Mouse (Mus musculus) heart, postnatal 4 days (tissue): ENCODE results near the gene Slc30a2. TPM values are rescaled to one million over a fixed set of nuclear protein-coding genes. Genes with fewer than 3 reads are reported as not detected.
"Not testable (repeated sequence)": the region's sequence is repeated elsewhere in the genome, so short reads cannot be mapped to it uniquely, and the experiment has no call there.

Experiments
- DNase-seq: peaks from one replicate; pipeline ENCODE4 v3.0.0; 2021
- total RNA-seq, 2 experiments: library from RNA; stranded (reverse); gene quantifications; 2 replicates each; pipeline ENCODE4 v1.2.3; 2021

The Slc30a2 gene
- total RNA-seq, 2 experiments from 2014 or later: 0.29 to 0.61 TPM

- DNase-seq: no peak
These were observed 16.7 kb downstream of the Slc30a2 start for GRCm38 (mm10) chr4:134359649-134360048.

GRCm38 (mm10) chr4:134361215-134361614 lies 18.2 kb downstream of the Slc30a2 start:
- DNase-seq: no peak

GRCm38 (mm10) chr4:134362124-134362523 lies 19.1 kb downstream of the Slc30a2 start:
- DNase-seq: peak; percentile 77

- DNase-seq: no peak
These were observed 19.6 kb downstream of the Slc30a2 start for GRCm38 (mm10) chr4:134362586-134362985.

DNA sequence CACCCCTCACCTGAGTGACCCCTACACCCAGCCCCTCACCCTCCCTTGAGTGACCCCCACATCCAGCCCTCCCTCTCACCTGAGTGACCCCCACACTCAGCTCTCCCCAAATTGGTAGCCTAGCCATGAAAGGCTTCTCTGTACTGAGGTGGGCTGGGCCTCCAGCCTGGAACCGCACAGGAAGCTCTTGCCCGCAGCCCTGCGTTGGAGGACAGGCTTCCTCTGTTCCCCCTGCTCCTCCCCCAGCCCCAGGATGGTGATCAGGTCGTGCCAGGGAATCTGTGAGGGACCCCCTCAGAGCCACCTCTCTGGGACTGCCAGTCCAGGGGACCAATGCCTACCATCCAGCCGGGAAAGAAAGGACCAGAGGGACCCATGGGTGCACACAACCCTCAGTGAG lies 22.3 kb downstream of the Slc30a2 start:
- no peak for DNase-seq

DNA sequence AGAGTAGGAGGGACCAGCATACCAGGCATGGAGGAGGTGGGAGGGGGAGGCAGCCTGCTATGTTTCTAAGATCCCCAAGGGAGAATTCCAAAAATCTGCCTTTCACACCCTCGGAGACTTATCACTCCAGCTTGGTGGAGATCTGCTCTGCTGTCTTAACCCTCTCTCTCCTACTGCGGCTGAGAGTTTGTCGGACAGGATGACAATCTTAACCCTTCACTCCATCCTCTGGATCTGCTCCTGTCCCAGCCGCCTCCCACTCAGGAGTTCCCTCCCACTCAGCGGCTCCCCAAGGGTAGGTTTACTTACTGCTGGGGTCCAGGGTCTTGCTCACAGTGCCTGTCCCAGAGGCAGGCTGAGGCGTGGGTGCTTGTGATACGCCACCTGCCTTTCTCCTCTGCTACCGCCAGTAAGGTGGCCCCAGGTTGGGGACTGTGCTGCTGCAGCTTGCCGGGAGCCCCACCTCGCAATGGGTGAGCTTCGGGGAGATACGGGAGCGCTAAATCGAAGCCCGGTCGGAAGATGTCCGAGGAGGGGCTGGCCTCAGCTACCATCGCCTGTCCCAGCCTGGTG lies 27.8 kb downstream of the Slc30a2 start:
- DNase-seq: no peak

DNA sequence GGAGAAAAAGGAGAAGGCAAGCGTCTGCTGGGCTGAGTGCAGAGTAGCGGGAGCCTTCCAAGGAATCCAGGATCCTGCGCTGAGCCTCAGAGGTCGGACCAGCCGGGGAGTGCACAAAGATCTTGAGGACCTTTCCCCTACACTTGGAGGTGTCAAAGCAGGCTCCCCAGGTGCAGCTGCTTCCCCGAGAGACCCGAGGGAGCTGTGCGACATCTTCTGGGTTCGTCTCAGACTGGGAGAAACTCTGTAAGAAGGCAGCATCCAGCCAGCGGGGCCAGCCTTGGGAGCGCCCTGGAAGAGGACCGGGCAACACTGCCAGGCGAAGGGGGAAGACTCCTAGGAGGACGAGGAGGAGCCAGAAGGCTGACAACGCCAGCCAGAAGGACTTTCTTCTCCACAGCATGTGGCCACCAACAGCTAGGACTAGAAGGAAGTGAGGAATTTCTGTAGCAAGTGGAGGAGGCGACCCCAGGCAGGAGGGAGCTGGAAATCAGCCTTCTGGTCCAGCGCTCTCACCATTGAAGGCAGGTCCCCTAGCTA lies 28.4 kb downstream of the Slc30a2 start:
- no peak for DNase-seq

GRCm38 (mm10) chr4:134372294-134372747 lies 29.3 kb downstream of the Slc30a2 start:
- DNase-seq: peak; percentile 80

DNA sequence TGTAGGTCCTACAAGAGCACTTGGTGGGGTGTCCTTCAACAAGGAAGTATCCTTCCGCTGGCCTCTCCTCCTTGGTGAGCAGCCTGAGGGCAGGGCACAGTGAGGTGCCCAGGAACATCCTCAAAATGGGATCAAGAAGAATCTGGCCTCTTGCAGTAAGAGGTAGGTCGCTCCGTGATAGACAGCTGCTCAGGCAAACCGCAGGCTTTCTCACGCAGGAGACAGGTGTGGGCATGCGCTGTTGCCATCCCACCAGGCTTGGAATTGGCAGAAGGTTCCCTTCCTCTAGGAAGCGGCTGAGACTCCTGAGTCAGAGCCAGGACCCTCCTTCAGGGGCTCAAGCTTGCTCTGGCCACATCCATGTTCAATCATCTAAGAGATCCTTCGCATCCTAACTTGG lies 30.3 kb downstream of the Slc30a2 start:
- DNase-seq: no peak

- no peak for DNase-seq
These were observed 31.3 kb downstream of the Slc30a2 start for GRCm38 (mm10) chr4:134374306-134374705.

- DNase-seq: no peak
These were observed 35.2 kb downstream of the Slc30a2 start for GRCm38 (mm10) chr4:134378089-134378615.

DNA sequence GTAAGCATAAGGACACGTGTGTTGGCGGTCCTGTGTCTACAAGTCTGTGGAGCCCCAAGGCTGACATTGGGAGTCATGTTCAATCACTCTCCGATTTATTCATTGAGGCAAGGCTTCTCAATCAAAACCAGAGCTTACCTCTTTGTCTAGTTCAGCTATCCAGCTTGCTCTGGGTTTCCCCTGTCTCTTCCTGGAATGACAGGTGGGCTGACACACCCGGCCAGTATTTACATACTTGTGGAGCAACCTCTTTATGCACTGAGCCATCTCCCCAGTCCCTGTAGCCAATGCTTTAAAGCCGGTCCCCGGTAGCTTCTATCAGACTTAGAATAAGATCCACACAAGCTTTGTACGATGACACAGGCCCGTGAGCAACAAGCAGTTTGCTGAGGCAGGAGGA lies 36.5 kb downstream of the Slc30a2 start:
- no peak for DNase-seq

- not testable (repeated sequence) for DNase-seq
These were observed 40.8 kb downstream of the Slc30a2 start, which contains the start of gene Extl1 for GRCm38 (mm10) chr4:134383750-134384149. TSS of gene Extl1 (minus strand) at chr4:134383850.

DNA sequence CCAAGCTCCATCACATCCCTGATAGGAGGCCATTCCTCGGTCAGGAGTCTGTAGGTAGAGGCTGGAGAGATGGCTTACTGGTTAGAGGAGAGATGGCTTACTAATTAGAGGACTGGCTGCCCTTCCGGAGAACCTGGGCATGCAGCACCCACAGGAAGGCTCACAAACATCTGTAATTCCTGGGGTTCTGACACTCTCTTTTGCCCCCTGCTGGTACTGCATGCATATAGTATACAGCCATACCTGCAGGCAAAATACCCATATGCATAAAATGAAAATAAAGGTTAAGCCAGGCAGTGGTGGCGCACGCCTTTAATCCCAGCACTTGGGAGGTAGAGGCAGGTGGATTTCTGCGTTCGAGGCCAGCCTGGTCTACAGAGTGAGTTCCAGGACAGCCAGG lies 44.3 kb downstream of the Slc30a2 start:
- no peak for DNase-seq

DNA sequence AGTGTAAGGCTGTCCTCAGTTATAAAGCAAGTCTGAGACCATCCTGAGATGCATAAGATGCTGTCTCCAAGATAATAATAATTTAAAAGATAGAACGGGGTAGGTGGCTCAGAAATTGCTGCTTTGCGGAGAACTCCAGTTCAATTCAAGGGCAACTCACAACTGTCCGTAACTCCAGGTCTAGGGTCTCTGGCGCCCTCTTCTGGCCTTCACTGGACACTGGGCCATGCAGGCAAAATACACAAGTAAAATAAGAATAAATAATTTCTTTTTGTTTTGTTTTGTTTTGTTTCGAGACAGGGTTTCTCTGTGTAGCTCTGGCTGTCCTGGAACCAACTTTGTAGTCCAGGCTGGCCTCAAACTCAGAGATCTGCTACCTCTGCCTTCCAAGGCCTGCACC lies 45.4 kb downstream of the Slc30a2 start:
- DNase-seq: peak; percentile 83

- DNase-seq: no peak
These were observed 48.7 kb downstream of the Slc30a2 start for GRCm38 (mm10) chr4:134391636-134392035.

DNA sequence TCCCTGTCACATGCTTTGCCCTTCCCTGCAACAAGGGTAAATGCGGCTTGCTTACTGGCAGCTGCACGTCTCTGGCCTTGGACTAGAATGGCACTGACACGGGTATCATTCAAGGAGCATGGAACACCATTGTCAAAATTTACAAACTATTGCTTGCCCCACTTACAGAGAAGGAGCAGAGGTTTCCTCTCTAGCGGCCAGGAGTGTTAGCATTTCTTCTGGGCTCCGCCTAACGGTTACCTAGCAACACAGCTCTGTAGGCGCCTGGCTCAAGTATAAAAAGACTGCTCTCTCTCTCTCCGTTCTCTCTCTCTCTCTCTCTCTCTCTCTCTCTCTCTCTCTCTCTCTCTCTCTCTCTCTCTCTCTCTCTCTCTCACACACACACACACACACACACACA lies 49.6 kb downstream of the Slc30a2 start:
- no peak for DNase-seq

DNA sequence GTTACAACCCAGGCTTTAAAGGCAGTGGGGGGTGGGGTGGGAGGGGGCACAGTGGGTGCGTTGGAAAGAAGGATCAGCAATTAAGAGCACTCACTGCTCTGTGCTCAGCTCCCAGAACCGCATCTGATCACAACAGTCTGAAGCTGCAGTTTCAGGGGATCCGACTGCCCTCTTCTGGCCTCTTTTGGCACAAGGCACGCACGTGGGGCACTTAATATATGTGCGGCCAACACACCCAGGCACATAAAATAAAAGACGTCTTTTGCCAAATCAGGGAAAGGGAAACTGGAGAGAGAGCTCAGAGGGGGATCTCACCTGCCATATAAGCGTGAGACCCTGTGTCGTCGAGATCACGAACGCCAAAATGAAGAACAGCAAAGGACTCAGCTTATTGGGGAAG lies 50.0 kb downstream of the Slc30a2 start:
- no peak for DNase-seq

- DNase-seq: no peak
These were observed 52.2 kb downstream of the Slc30a2 start for GRCm38 (mm10) chr4:134395142-134395541.

- peak; percentile 95 for DNase-seq
These were observed 53.2 kb downstream of the Slc30a2 start, which contains the start of gene Pafah2 for GRCm38 (mm10) chr4:134395977-134396825. TSS of gene Pafah2 (plus strand) at chr4:134396320.

- peak; percentile 80 for DNase-seq
These were observed 54.1 kb downstream of the Slc30a2 start for GRCm38 (mm10) chr4:134397121-134397520.

DNA sequence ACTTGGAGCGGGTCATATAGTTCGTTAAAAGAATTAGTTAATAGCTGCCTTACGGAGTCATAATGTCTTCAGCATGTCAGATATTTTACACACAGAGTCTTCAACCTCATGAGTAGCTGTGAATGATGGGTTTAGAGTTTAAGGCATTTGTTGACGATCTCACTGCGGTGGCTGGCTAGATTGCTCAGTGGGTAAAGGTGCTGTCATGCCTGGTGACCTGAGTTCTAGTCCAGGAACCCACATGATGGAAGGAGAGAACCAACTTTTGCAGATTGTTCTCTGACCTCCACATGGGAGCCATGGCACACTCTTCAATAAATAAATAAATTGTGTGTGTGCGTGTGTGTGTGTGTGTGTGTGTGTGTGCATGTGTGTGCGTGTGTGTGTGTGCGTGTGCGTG lies 54.8 kb downstream of the Slc30a2 start:
- no peak for DNase-seq

GRCm38 (mm10) chr4:134400206-134400605 lies 57.2 kb downstream of the Slc30a2 start:
- no peak for DNase-seq
